Mouse (Mus musculus): ENCODE data around the gene Gns.

DNA sequence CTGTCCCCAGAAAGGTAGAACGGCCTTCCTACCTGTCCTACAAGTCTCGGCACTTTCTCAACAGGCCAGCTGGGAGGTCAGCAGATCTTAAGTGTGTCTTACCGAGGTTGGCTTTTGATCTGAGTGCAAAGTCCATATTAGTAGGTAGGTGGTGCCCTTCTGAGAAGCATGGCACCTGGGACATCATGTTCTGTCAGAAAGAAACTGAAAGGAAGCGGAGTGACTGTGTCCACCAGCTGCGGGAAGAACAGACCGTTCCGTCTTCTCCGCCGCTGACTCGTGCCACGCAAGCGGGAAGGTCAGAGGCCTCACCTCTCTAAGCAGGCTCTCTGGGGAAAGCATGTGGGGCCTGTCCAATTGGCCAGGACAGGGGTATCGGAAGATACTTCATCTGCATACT, 19.8 kb downstream of the Gns start:
- no peak for TF ChIP-seq CTCF (IDR thresholded peaks at IDR 0.05; ENCODE audit: low read depth, low read length)
- TF ChIP-seq POLR2A (IDR thresholded peaks at IDR 0.05; ENCODE audit: extremely low read depth, insufficient read depth, low read length), result no peak

Data from liver, adult 2 months (tissue).